Mouse (Mus musculus) olfactory bulb, adult 2 months (tissue): ENCODE measurements at regions not wholly inside any gene's neighbourhood (a gene's known extent, or its start where the extent isn't known, plus 50 kb on each side); places are given as distances from the start of the nearest gene placed in this dataset.

ENCODE experiments used
- CTCF ChIP-seq: fragments of 200-500 bp; IDR thresholded peaks from 2 replicates; pipeline ENCODE4 v1.5.1; 2012; ENCODE audit warnings: low read depth, mild to moderate bottlenecking, low read length, moderate library complexity; ENCODE audit not compliant: insufficient read depth
- POLR2A ChIP-seq: fragments of 200-500 bp; IDR thresholded peaks from 2 replicates; pipeline ENCODE4 v1.6.1; 2012; ENCODE audit warnings: mild to moderate bottlenecking, low read depth, low read length, moderate library complexity; ENCODE audit not compliant: insufficient read depth

DNA sequence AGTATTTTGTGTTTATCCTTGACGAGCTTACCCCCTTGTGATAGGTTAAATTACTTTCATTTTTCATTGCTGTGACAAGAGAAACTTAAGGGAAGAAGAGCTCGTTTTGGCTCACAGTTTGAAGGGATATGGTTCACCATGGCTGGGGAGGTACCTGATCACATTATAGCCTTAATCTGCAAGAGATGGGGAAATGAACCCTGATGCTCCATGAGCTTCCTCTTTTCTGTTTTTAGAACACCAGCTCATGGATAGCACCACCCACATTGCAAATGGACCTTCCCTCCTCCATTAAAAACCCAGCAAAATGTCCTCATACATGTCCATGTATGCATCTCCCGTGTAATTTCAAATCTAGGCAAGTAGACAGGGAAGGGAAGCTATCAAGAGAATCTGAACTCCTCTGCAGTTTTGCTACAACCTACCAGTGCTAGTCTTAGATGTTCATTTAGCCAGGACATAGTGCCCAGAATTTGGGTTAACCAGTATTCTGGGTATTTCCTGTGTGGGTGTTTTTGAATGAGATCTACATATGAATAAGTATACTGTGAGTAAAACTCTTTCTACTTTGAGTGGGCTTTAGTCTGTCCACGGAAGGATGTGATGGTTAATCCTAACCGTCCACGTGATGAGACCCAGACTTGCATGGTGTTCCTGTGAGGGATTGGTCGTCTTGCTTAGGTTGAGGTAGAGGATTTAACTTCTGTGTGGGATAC lies 121.5 kb upstream of the 4930412O13Rik start:
- TF ChIP-seq CTCF (no peak), POLR2A (no peak)
